Mouse (Mus musculus): ENCODE measurements around the gene Avpr2. TPM values are rescaled to one million over a fixed set of nuclear protein-coding genes. Genes with fewer than 3 reads are reported as not detected.

Gene Avpr2
- polyA plus RNA-seq, 1 experiment from 2014 or later, result 0.09 TPM

DNA sequence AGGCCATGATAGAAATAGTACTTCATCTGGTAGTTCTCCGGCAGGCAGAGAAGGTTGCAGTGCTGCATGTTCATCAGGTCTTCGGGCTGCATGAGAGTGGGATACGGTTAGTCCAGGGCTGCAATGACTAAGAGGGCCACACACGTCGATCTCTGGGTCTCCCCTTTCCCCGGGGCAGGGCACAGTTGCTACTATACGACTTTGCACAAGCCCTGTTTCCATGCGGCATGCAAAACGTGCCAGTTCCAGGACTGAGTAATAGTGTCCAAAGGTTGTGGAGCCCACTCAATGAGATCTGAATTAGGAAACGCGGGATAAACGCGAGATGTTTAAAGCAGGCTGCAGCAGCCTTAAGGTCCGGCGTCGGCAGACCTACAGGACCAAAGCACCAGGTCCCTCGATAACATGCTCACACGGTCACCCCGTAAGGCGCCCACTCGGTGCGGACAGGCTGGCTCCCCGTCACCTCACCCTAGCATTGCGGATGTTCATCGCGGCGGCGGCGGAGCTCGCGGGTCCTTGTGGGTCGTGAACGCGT is 29.5 kb downstream of the Avpr2 start:
- H3K9ac ChIP-seq, result peak overlapping the region; percentile 79
- peak; percentile 37 for ATAC-seq (ENCODE audit: low FRiP score)

GRCm38 (mm10) chrX:73921823-73922549 is 30.1 kb downstream of the Avpr2 start, which contains the start of the genes Arhgap4 and Naa10:
Gene Arhgap4 (minus strand): TSS chrX:73921870.
Gene Naa10 (minus strand): TSS chrX:73921944.
- Histone ChIP-seq H3K27me3 (no peaks in the 10 kb centered on the region), H3K9ac (peak within 1 kb of the TSS; percentile 79), H3K4me3 (peak within 1 kb of the TSS; percentile 54), H3K36me3 (peaks cover 30% of the 10 kb centered on the region), H3K27ac (peak within 1 kb of the TSS; percentile 82), H3K4me2 (peak within 1 kb of the TSS; percentile 73), H3K9me3 (no peaks in the 10 kb centered on the region), H3K4me1 (replicated peaks) (peaks cover 13% of the 10 kb centered on the region)
- 18% methylated on average over 43 of the region's 43 CpGs for WGBS
- ATAC-seq (ENCODE audit: low FRiP score), result peak; percentile 98

More for the DNA sequence above, 29.5 kb downstream of the Avpr2 start:
- Histone ChIP-seq H3K4me3 (peak overlapping the region; percentile 54), H3K4me1 (replicated peaks) (peaks cover 13% of the 10 kb centered on the region), H3K36me3 (peaks cover 32% of the 10 kb centered on the region), H3K9me3 (no peaks in the 10 kb centered on the region), H3K4me2 (peak overlapping the region; percentile 73), H3K27me3 (no peaks in the 10 kb centered on the region), H3K27ac (peak overlapping the region; percentile 78)
- 13% methylated on average over 34 of the region's 34 CpGs for WGBS

GRCm38 (mm10) chrX:73922550-73922882 is 30.6 kb downstream of the Avpr2 start:
- ATAC-seq (ENCODE audit: low FRiP score), result no peak
- peak overlapping the region; percentile 82; the same call in 1 of the 2 replicates for H3K27ac ChIP-seq
- H3K4me2 ChIP-seq, result peak overlapping the region; percentile 63
- peaks cover 13% of the 10 kb centered on the region for H3K4me1 ChIP-seq (replicated peaks)
- peaks cover 25% of the 10 kb centered on the region for H3K36me3 ChIP-seq
- no peaks in the 10 kb centered on the region for H3K9me3 ChIP-seq
- WGBS, result 68% methylated on average over 8 of the region's 8 CpGs
- H3K27me3 ChIP-seq, result no peaks in the 10 kb centered on the region
- peak overlapping the region; percentile 61 for H3K9ac ChIP-seq
- peak overlapping the region; percentile 54 for H3K4me3 ChIP-seq

DNA sequence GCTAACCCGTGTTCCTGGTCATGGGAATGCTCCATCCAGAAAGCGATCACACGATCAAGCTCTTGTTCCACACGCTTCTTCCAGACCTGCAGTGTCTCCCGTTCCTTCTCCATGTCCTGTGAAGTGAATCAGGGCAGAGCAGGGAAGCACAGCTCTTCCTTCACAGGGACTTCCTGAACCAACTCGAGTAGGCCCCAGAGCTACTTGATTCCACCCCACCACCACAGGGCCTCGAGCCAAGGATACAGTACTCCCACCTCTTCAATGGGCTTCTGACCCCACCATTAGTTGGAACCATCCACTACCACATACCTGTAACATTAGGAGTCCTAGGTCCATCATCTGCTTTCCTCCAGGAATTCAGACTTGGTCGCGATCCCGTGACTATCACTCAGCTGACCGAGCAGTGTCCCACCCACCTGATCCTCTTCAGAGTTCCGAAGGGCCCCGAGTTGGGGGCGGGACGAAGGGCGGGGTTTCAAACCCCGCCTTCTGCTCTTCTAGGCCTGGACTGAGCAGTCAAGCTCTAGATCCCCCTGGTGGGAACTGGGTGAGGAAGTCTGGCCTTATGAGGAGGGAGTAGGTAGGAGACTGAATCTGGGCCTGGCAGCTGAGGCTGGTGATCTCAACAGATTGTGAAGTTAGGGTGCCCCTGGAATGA is 38.6 kb downstream of the Avpr2 start, which contains the start of gene Renbp:
TSS of gene Renbp (minus strand) at position 449 of the 661 bp plus-strand sequence.
- 41% methylated on average over 17 of the region's 17 CpGs for WGBS
- Histone ChIP-seq H3K4me2 (peak within 1 kb of the TSS; percentile 15; the same call in 1 of the 2 replicates), H3K4me1 (replicated peaks) (no peaks in the 10 kb centered on the region), H3K4me3 (peak within 1 kb of the TSS; percentile 9; the same call in 1 of the 2 replicates), H3K27ac (no peak within 1 kb of the TSS), H3K36me3 (no peaks in the 10 kb centered on the region), H3K9ac (no peak within 1 kb of the TSS), H3K27me3 (no peaks in the 10 kb centered on the region), H3K9me3 (no peaks in the 10 kb centered on the region)
- ATAC-seq (ENCODE audit: low FRiP score), result peak; percentile 39; the same call in 1 of the 2 replicates

GRCm38 (mm10) chrX:73931871-73932270 is 40.0 kb downstream of the Avpr2 start:
- no peak for ATAC-seq (ENCODE audit: low FRiP score)
- no peaks in the 10 kb centered on the region for H3K27me3 ChIP-seq
- H3K4me3 ChIP-seq, result no peak overlapping the region
- WGBS, result 100% methylated on average over 2 of the region's 2 CpGs
- H3K4me2 ChIP-seq, result no peak overlapping the region
- no peak overlapping the region for H3K27ac ChIP-seq
- no peak overlapping the region for H3K9ac ChIP-seq
- no peaks in the 10 kb centered on the region for H3K4me1 ChIP-seq (replicated peaks)
- H3K9me3 ChIP-seq, result no peaks in the 10 kb centered on the region
- no peaks in the 10 kb centered on the region for H3K36me3 ChIP-seq

DNA sequence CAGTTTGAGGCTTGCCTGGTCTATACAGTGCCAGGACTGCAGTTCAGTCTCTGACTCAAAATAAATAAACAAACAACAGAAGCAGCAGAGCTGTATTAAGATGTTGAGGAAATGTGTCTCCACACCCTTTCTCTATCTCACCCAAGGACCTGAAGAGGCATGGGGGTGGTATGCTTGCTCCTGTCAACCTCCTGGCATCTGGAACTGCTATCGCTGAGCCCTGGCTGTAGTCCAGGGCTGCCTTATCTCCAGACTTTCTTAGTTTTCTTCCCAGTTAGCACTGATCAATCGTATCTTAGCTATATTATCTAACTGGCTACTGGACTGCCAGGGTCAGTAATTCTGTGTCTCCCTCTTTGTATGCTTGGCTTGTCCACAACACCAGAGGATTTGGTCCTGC is 50.0 kb downstream of the Avpr2 start:
- Histone ChIP-seq H3K36me3 (peaks cover 48% of the 10 kb centered on the region), H3K9ac (no peak overlapping the region), H3K9me3 (no peaks in the 10 kb centered on the region), H3K4me1 (replicated peaks) (no peaks in the 10 kb centered on the region), H3K27ac (no peak overlapping the region), H3K4me2 (no peak overlapping the region), H3K4me3 (no peak overlapping the region), H3K27me3 (no peaks in the 10 kb centered on the region)
- no peak for ATAC-seq (ENCODE audit: low FRiP score)
- WGBS, result 90% methylated on average over 2 of the region's 2 CpGs

- H3K27me3 ChIP-seq, result no peaks in the 10 kb centered on the region
- ATAC-seq (ENCODE audit: low FRiP score), result no peak
- H3K9ac ChIP-seq, result no peak overlapping the region
- no peak overlapping the region for H3K27ac ChIP-seq
- no peak overlapping the region for H3K4me2 ChIP-seq
- WGBS, result 88% methylated on average over 2 of the region's 2 CpGs
- H3K4me1 ChIP-seq (replicated peaks), result no peaks in the 10 kb centered on the region
- H3K36me3 ChIP-seq, result peaks cover 53% of the 10 kb centered on the region
- H3K4me3 ChIP-seq, result no peak overlapping the region
- H3K9me3 ChIP-seq, result no peaks in the 10 kb centered on the region
These were observed 50.4 kb downstream of the Avpr2 start for GRCm38 (mm10) chrX:73942294-73942693.

Other genes starting within 250 kb of the Avpr2 start
- gene Pnck, start 232.0 kb upstream of the Avpr2 start, polyA plus RNA-seq (2015; fragmentation: Nextera tagmentation; extraction: Ambion mirVana), result 107 and 116 TPM in 2 replicates
- 7.0 and 7.3 TPM in 2 replicates for gene Slc6a8, start 219.0 kb upstream of the Avpr2 start, polyA plus RNA-seq (2015; fragmentation: Nextera tagmentation; extraction: Ambion mirVana)
- 128 and 138 TPM in 2 replicates for gene Bcap31, start 175.9 kb upstream of the Avpr2 start, polyA plus RNA-seq (2015; fragmentation: Nextera tagmentation; extraction: Ambion mirVana)
- 11.1 and 11.2 TPM in 2 replicates for gene Abcd1, start 175.5 kb upstream of the Avpr2 start, polyA plus RNA-seq (2015; fragmentation: Nextera tagmentation; extraction: Ambion mirVana)
- gene Plxnb3, start 135.0 kb upstream of the Avpr2 start, polyA plus RNA-seq (2015; fragmentation: Nextera tagmentation; extraction: Ambion mirVana), result 0.26 and 0.29 TPM in 2 replicates
- 1.7 and 2.2 TPM in 2 replicates for gene Srpk3, start 117.7 kb upstream of the Avpr2 start, polyA plus RNA-seq (2015; fragmentation: Nextera tagmentation; extraction: Ambion mirVana)
- 223 and 228 TPM in 2 replicates for gene Idh3g, start 105.2 kb upstream of the Avpr2 start, polyA plus RNA-seq (2015; fragmentation: Nextera tagmentation; extraction: Ambion mirVana)
- gene Ssr4, start 105.1 kb upstream of the Avpr2 start, polyA plus RNA-seq (2015; fragmentation: Nextera tagmentation; extraction: Ambion mirVana), result 147 and 149 TPM in 2 replicates
- gene Pdzd4, start 67.1 kb upstream of the Avpr2 start, polyA plus RNA-seq (2015; fragmentation: Nextera tagmentation; extraction: Ambion mirVana), result 3.7 and 4.1 TPM in 2 replicates
- gene L1cam, start 4.0 kb downstream of the Avpr2 start, polyA plus RNA-seq (2015; fragmentation: Nextera tagmentation; extraction: Ambion mirVana), result 77.3 and 84.1 TPM in 2 replicates
- 3.4 and 3.8 TPM in 2 replicates for gene Arhgap4, start 29.8 kb downstream of the Avpr2 start, polyA plus RNA-seq (2015; fragmentation: Nextera tagmentation; extraction: Ambion mirVana)
- 105 and 107 TPM in 2 replicates for gene Naa10, start 29.8 kb downstream of the Avpr2 start, polyA plus RNA-seq (2015; fragmentation: Nextera tagmentation; extraction: Ambion mirVana)
- gene Renbp, start 38.7 kb downstream of the Avpr2 start, polyA plus RNA-seq (2015; fragmentation: Nextera tagmentation; extraction: Ambion mirVana), result 12.7 and 14.8 TPM in 2 replicates
- gene Hcfc1, start 74.3 kb downstream of the Avpr2 start, polyA plus RNA-seq (2015; fragmentation: Nextera tagmentation; extraction: Ambion mirVana), result 50.8 and 52.1 TPM in 2 replicates
- 38.5 and 39.7 TPM in 2 replicates for gene Irak1, start 131.8 kb downstream of the Avpr2 start, polyA plus RNA-seq (2015; fragmentation: Nextera tagmentation; extraction: Ambion mirVana)
- gene Opn1mw, start 235.4 kb downstream of the Avpr2 start, polyA plus RNA-seq (2015; fragmentation: Nextera tagmentation; extraction: Ambion mirVana), result not detected in 2 replicates
- 14.0 and 14.7 TPM in 2 replicates for gene Mecp2, start 243.3 kb downstream of the Avpr2 start, polyA plus RNA-seq (2015; fragmentation: Nextera tagmentation; extraction: Ambion mirVana)

Data from hindbrain, embryonic 13.5 days (tissue).